Mouse (Mus musculus) gastrocnemius, adult 18-20 months (tissue): ENCODE data around the gene 1700037H04Rik. TPM values are rescaled to one million over a fixed set of nuclear protein-coding genes. Genes with fewer than 3 reads are reported as not detected.
"Not testable (repeated sequence)": the region's sequence is repeated elsewhere in the genome, so short reads cannot be mapped to it uniquely, and the experiment has no call there.

Source experiments
- DNase-seq: peaks from one replicate; pipeline ENCODE4 v3.0.0; 2021; ENCODE audit warnings: low spot score
- total RNA-seq, 2 experiments: library from RNA; stranded (reverse); gene quantifications; 2 replicates each; pipeline ENCODE4 v1.2.3; 2021

Gene 1700037H04Rik
- total RNA-seq, 2 experiments from 2014 or later, result 4.2 to 4.3 TPM

GRCm38 (mm10) chr2:131128211-131128610, 31.7 kb downstream of the 1700037H04Rik start:
- peak; percentile 42 for DNase-seq

- DNase-seq, result peak; percentile 55
Observed at GRCm38 (mm10) chr2:131127161-131127730, 32.6 kb downstream of the 1700037H04Rik start, which contains the start of gene Hspa12b. Gene Hspa12b (plus strand): TSS chr2:131127280.

- DNase-seq, result no peak
Observed at GRCm38 (mm10) chr2:131125964-131126815, 33.7 kb downstream of the 1700037H04Rik start.

- no peak for DNase-seq
Observed at GRCm38 (mm10) chr2:131125157-131125963, 34.5 kb downstream of the 1700037H04Rik start.

- DNase-seq, result no peak
Observed at GRCm38 (mm10) chr2:131124166-131124565, 35.7 kb downstream of the 1700037H04Rik start.

GRCm38 (mm10) chr2:131118968-131119574, 40.8 kb downstream of the 1700037H04Rik start:
- DNase-seq, result no peak

- DNase-seq, result no peak
Observed at GRCm38 (mm10) chr2:131105989-131106388, 53.9 kb downstream of the 1700037H04Rik start.

- DNase-seq, result not testable (repeated sequence)
Observed at GRCm38 (mm10) chr2:131105061-131105460, 54.8 kb downstream of the 1700037H04Rik start.

- DNase-seq, result peak; percentile 54
Observed at GRCm38 (mm10) chr2:131104021-131104420, 55.9 kb downstream of the 1700037H04Rik start.

GRCm38 (mm10) chr2:131101530-131101929, 58.4 kb downstream of the 1700037H04Rik start:
- no peak for DNase-seq

- no peak for DNase-seq
Observed at GRCm38 (mm10) chr2:131097087-131097486, 62.8 kb downstream of the 1700037H04Rik start.

Other genes with a start within 250 kb of the 1700037H04Rik start
- 1 to 10 TPM; 1.8 to 1.9 TPM for gene Gfra4, start 117.0 kb downstream of the 1700037H04Rik start, total RNA-seq
- gene Adam33, start 96.3 kb downstream of the 1700037H04Rik start, total RNA-seq, result 1 to 10 TPM; 1.3 to 1.9 TPM
- under 1 TPM; 0.59 to 0.71 TPM for gene Siglec1, start 73.3 kb downstream of the 1700037H04Rik start, total RNA-seq
- 10 to 100 TPM in 1 of 2 experiments, 1 to 10 TPM in 1; 8.9 to 14.9 TPM for gene Hspa12b, start 32.8 kb downstream of the 1700037H04Rik start, total RNA-seq
- not detected for gene Gm11037, start 26.6 kb downstream of the 1700037H04Rik start, total RNA-seq
- gene Cenpb, start 20.0 kb upstream of the 1700037H04Rik start, total RNA-seq, result 10 to 100 TPM; 67.4 to 72.2 TPM
- gene Cdc25b, start 26.9 kb upstream of the 1700037H04Rik start, total RNA-seq, result under 1 TPM; 0.78 to 0.95 TPM
- gene Spef1, start 27.2 kb upstream of the 1700037H04Rik start, total RNA-seq, result 1 to 10 TPM in 1 of 2 experiments, under 1 TPM in 1; 0.84 to 1.4 TPM
- gene Ap5s1, start 47.0 kb upstream of the 1700037H04Rik start, total RNA-seq, result 10 to 100 TPM; 15.8 to 20.2 TPM
- gene Mavs, start 74.0 kb upstream of the 1700037H04Rik start, total RNA-seq, result 10 to 100 TPM; 41.4 to 43.7 TPM
- 10 to 100 TPM; 18.5 to 24.6 TPM for gene Pank2, start 102.4 kb upstream of the 1700037H04Rik start, total RNA-seq
- gene Rnf24, start 192.8 kb upstream of the 1700037H04Rik start, total RNA-seq, result 1 to 10 TPM; 1.6 to 1.9 TPM